ENCODE assay signal across 8 mouse cellular contexts in genomic region chr9:110249823-110250543, GRCm38 (mm10). TPM values are rescaled to one million over a fixed set of nuclear protein-coding genes. Genes with fewer than 3 reads are reported as not detected.
DNase-seq lines count a peak whose midpoint lies in the region; ATAC-seq lines count a peak whose summit lies in the region.

No protein-coding gene starts in this region.

- H3K4me1 ChIP-seq in kidney, embryonic 16.5 days (ENCODE audit: insufficient read depth, low read length), result peaks cover 15% of the 10 kb centered on the region
- H3K4me1 ChIP-seq in embryonic facial prominence, embryonic 12.5 days, result peaks cover 18% of the 10 kb centered on the region
- peaks cover 53% of the 10 kb centered on the region for H3K4me1 ChIP-seq in midbrain, embryonic 15.5 days

- no peaks in the 10 kb centered on the region for H3K9me3 ChIP-seq in kidney, embryonic 16.5 days (ENCODE audit: low read length)
- H3K9me3 ChIP-seq in embryonic facial prominence, embryonic 12.5 days, result no peaks in the 10 kb centered on the region
- no peaks in the 10 kb centered on the region for H3K9me3 ChIP-seq in midbrain, embryonic 15.5 days

- H3K4me2 ChIP-seq in kidney, embryonic 16.5 days (replicated peaks; ENCODE audit: low read depth, low read length), result no peak overlapping the region
- peak overlapping the region; percentile 25; the same call in 1 of the 2 replicates for H3K4me2 ChIP-seq in embryonic facial prominence, embryonic 12.5 days (replicated peaks)
- H3K4me2 ChIP-seq in midbrain, embryonic 15.5 days, result peak overlapping the region; percentile 40

- 22% methylated on average over 11 of the region's 11 CpGs for WGBS in kidney, embryonic 16.5 days
- WGBS in embryonic facial prominence, embryonic 12.5 days, result 10% methylated on average over 11 of the region's 11 CpGs
- WGBS in midbrain, embryonic 15.5 days, result 5% methylated on average over 11 of the region's 11 CpGs

- no peak overlapping the region for H3K4me3 ChIP-seq in kidney, embryonic 16.5 days (ENCODE audit: low read length)
- H3K4me3 ChIP-seq in embryonic facial prominence, embryonic 12.5 days, result no peak overlapping the region
- H3K4me3 ChIP-seq in midbrain, embryonic 15.5 days, result peak overlapping the region; percentile 8

- H3K27ac ChIP-seq in kidney, embryonic 16.5 days (ENCODE audit: low read length), result peak overlapping the region; percentile 25; the same call in 1 of the 2 replicates
- peak overlapping the region; percentile 85 for H3K27ac ChIP-seq in embryonic facial prominence, embryonic 12.5 days
- H3K27ac ChIP-seq in midbrain, embryonic 15.5 days, result peak overlapping the region; percentile 90

- no peaks in the 10 kb centered on the region for H3K36me3 ChIP-seq in kidney, embryonic 16.5 days (ENCODE audit: insufficient read depth, low read length)
- H3K36me3 ChIP-seq in embryonic facial prominence, embryonic 12.5 days, result no peaks in the 10 kb centered on the region
- no peaks in the 10 kb centered on the region for H3K36me3 ChIP-seq in midbrain, embryonic 15.5 days (replicated peaks)

- peaks cover 3% of the 10 kb centered on the region for H3K27me3 ChIP-seq in kidney, embryonic 16.5 days (ENCODE audit: insufficient read depth, low read length)
- H3K27me3 ChIP-seq in embryonic facial prominence, embryonic 12.5 days, result peaks cover 18% of the 10 kb centered on the region
- no peaks in the 10 kb centered on the region for H3K27me3 ChIP-seq in midbrain, embryonic 15.5 days (replicated peaks)

- ATAC-seq in kidney, embryonic 16.5 days (ENCODE audit: low FRiP score, low TSS enrichment), result no peak
- 0 out of 2 replicates have a peak, but pooled peaks have one; percentile 58 for ATAC-seq in embryonic facial prominence, embryonic 12.5 days (ENCODE audit: insufficient number of reproducible peaks, insufficient read depth, low FRiP score, low TSS enrichment)
- ATAC-seq in midbrain, embryonic 15.5 days (replicated peaks), result peak; percentile 77

- peak overlapping the region; percentile 26; the same call in 1 of the 2 replicates for H3K9ac ChIP-seq in kidney, embryonic 16.5 days (replicated peaks; ENCODE audit: low read length)
- peak overlapping the region; percentile 24; the same call in 1 of the 2 replicates for H3K9ac ChIP-seq in embryonic facial prominence, embryonic 12.5 days
- H3K9ac ChIP-seq in midbrain, embryonic 15.5 days, result peak overlapping the region; percentile 35

- no peak for DNase-seq in kidney, adult 18-20 months
- DNase-seq in layer of hippocampus, adult 8-10 months (ENCODE audit: low spot score in 2 of 2), result peak; percentile 64 to 66
- DNase-seq in thymus, postnatal 36 days, result no peak
- no peak for DNase-seq in spleen, adult 12 weeks (ENCODE audit: low spot score)
- no peak for DNase-seq in cerebellum, adult 18-20 months

RNA-seq across cellular contexts. Expression of gene Cspg5, which starts 6.4 kb away (rescaled TPM):
- polyA plus RNA-seq in kidney, embryonic 16.5 days (2015; fragmentation: Nextera tagmentation; extraction: Ambion mirVana), result 1.7 and 2.5 TPM in 2 replicates
- polyA plus RNA-seq in embryonic facial prominence, embryonic 12.5 days (2016; fragmentation: Nextera tagmentation; extraction: Ambion mirVana), result 5.3 and 5.4 TPM in 2 replicates
- total RNA-seq in layer of hippocampus, adult 8-10 months (2022), result 100 to 1,000 TPM; 256 to 334 (median 299) TPM
- 175 and 191 TPM in 2 replicates for polyA plus RNA-seq in midbrain, embryonic 15.5 days (2015; fragmentation: Nextera tagmentation; extraction: Ambion mirVana)

RNA-seq across cellular contexts. Expression of gene Elp6, which starts 55.0 kb away (rescaled TPM):
- 29.6 and 32.4 TPM in 2 replicates for polyA plus RNA-seq in kidney, embryonic 16.5 days (2015; fragmentation: Nextera tagmentation; extraction: Ambion mirVana)
- polyA plus RNA-seq in embryonic facial prominence, embryonic 12.5 days (2016; fragmentation: Nextera tagmentation; extraction: Ambion mirVana), result 34.3 and 38.7 TPM in 2 replicates
- total RNA-seq in layer of hippocampus, adult 8-10 months (2022), result 10 to 100 TPM; 10.7 to 14.4 (median 11.0) TPM
- polyA plus RNA-seq in midbrain, embryonic 15.5 days (2015; fragmentation: Nextera tagmentation; extraction: Ambion mirVana), result 44.8 and 48.4 TPM in 2 replicates

Comparison
In these comparisons a context has a peak if more than half of its experiments do, and no peak if none do; other contexts are left out.
1. H3K27ac ChIP-seq: peak in every context shown above with its lines; median percentile 90 in midbrain, embryonic 15.5 days; 85 in embryonic facial prominence, embryonic 12.5 days; 25 in kidney, embryonic 16.5 days.
2. DNase-seq: peak in layer of hippocampus, adult 8-10 months (2 of 2); none in kidney, adult 18-20 months (single experiment), thymus, postnatal 36 days (0 of 2), spleen, adult 12 weeks (single experiment) and cerebellum, adult 18-20 months (0 of 2).
3. RNA of gene Cspg5, which starts 6.4 kb away (polyA plus RNA-seq): 175 to 191 TPM in midbrain, embryonic 15.5 days; 5.3 to 5.4 TPM in embryonic facial prominence, embryonic 12.5 days and 1.7 to 2.5 TPM in kidney, embryonic 16.5 days; every median in the first group is over 10 times any median in the second.
4. Peak in every context shown above with its lines, with median percentiles within 50 percentile points of each other: H3K9ac ChIP-seq.